Mouse (Mus musculus) cerebellum, postnatal 10 days (tissue): ENCODE measurements around the gene Arl8a.
"Not testable (repeated sequence)": the region's sequence is repeated elsewhere in the genome, so short reads cannot be mapped to it uniquely, and the experiment has no call there.

Experiments used
- DNase-seq, 2 experiments: peaks; one replicate each; pipeline ENCODE4 v3.0.0; 2021; ENCODE audit warnings: mixed read lengths in 2 of 2

Arl8a gene

DNA sequence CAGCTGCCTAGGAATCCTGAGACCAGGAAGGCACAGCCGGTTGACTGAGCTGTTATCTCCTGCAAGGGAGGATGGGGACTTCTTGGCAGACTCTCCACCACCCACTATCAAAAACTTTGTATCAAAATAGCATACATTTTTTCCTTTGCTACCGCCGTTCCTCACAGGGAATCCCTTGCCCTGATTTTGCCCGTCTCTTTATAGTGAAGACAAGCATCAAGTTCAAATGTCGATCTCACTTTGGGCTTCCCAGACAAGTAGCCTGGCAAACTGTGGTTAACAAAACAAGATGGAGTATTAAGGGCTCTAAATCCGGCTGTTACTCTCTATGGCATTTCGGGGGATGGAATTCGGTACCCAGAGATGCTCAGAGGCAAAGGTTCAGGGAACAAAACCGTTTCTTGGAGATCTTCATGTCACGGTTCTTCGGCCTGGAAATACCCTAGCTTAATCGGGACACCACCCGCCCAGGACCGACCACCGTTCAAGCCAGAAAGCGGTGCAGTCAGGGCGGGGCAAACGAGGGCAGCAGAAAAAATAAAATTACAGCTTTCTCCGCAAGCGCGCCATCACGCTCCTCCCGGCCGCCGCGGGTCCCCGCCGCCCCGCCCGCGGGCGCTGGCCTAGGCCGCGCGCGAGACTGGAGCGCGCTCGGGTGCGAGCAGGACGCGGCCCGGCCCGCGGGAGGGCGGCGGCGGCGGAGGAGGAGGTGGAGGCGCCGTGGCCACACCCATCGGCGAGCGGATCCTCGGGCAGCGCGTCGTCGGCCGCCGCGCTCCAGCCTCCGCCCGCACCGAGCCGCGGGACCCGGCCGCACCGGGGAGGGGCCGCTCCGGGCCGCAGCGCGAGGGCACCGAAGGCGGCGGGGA, at the start of gene Arl8a:
Gene Arl8a, plus strand, starts transcription at position 748 of the 869 bp plus-strand sequence.
- DNase-seq, result peak; percentile 93 to 96

DNA sequence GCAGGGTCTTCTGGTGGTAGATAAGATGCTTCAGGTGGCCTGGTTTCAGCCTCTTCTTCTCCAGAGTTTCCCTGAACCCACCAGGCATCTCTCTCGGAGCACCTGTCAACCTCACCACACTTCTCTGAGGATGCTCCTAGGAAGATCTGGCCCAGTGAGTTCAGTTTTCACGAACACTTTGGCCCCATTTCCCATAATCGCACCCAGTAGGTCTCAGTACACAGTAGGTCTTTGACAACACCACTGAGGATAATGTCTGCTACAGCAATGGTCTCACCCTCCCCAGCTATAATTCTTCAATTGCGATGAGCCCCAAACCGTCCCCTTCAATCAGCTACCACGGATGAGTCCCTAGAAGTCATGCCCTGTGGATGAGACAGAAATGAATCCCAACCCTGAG, 49.2 kb upstream of the Arl8a start:
- DNase-seq, result no peak

DNA sequence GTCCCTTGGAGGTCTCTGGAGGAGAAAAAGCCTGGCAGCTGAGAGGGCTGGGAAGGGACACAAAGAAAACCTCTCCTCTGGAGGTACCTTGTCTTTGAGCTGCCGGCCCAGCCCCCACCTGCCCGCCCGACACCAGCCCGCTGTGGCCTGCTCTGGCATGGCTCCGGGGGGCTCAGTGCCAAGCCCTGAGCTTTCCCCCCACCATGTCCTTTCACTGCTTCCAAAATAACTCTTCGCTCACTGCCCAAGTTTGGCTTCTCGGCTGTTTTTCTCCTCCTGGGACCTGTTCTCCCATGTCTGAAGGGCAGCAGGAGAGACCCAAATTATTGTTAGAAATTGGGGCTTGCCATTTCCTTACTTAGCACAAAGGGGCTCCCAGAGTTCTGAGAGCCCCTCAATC, 48.2 kb upstream of the Arl8a start:
- DNase-seq, result peak; percentile 81 to 88

DNA sequence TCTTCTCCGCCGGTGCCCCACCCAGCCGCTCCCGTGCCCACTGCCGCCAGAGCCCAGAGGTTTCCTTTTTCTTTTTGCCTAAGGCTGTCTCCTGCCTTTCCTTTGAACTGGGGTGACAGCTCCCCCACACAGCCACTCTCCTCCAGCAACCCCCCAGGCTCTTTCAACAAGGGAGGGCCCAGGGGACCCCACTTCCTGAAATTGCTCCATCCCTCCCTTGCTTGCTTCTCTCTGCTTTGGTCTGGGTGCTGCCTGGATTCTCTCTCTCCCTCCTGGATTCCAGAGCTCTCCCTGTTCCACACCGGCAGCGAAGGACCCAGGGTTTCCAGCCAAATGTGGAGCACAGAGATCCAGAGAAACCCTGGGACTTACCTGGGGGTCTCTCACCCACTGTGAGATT, 46.2 kb upstream of the Arl8a start:
- no peak for DNase-seq

DNA sequence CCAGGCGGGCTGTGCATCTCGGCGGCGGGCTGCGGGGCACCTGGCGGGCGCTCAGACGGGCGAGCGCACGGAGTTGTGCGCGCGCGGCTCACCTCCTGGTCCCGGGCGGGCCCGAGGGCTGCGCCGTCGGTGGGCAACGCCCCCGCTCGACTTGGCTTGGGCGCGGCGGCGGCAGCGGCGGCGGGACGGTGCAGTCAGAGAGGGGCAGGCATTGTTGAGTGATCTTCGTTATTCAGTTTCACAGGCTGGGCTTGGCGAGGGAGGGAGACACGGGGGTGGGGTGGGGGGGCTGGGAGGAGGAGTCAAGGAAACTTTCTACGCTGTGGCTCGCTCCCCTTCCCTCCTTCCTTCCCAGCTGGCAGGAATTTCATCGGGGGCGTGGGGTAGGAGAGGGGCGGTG, 41.5 kb upstream of the Arl8a start, which contains the start of gene Lgr6:
Gene Lgr6, minus strand, starts transcription at position 153 of the 400 bp plus-strand sequence.
- DNase-seq, result no peak

DNA sequence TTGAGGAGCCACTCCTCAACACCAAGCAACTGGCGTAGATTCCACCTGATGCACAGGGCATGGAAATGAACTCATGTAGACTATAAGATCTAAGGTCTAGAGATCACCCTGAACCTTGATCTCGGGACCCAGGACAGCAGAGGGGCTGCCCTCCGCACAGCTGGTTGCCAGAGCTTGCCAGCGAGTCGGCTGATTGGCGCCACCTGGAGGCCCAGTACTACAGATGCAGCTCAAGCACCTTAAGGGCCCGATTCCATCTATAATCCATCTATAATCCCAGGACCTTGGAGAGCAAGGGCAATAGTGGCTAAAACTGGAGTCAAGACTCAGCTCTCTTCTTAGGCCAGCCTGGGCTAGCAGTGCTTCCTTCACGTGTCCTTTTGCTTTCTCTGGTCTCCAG, 40.7 kb upstream of the Arl8a start:
- peak; percentile 81 to 82 for DNase-seq

DNA sequence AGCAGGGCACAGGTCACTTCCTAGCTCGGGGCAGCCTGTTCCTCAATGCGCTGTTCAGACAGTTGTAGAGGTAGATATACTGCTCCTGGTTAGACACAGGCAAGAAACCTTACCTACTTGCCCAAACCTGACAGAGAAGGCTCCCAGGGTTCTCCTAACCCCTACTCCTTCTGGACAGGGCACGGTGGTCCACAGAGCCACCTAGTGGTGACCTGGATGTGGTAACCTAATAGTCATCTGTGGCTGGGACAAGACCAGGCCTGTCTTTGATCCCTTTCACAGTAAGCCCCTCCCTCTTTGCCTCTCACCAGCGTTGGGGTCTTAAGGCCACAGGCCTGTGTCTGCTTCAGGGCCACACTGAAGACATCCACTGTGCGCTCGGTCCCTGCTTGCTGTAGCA, 38.0 kb upstream of the Arl8a start:
- DNase-seq, result peak; percentile 79

DNA sequence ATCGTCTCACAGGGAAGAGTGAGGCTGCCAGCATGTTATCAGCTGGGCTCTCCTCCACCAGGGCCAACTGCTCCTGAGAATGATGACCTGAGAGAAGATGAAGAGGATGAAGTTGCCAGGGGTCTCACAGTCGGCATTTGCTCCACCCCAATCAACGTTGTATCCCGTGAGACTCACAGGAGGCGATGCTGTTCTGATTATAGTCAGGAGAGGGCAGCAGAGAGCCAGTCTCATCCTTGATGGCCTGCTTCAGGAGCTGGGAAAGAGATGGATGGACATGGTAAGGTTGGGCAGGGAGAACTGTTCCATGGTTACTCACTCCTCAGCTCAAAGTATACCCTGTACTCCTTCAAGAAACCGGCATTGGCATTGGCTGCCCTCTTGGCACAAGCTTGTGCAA, 36.5 kb upstream of the Arl8a start:
- peak; percentile 88 to 92 for DNase-seq

DNA sequence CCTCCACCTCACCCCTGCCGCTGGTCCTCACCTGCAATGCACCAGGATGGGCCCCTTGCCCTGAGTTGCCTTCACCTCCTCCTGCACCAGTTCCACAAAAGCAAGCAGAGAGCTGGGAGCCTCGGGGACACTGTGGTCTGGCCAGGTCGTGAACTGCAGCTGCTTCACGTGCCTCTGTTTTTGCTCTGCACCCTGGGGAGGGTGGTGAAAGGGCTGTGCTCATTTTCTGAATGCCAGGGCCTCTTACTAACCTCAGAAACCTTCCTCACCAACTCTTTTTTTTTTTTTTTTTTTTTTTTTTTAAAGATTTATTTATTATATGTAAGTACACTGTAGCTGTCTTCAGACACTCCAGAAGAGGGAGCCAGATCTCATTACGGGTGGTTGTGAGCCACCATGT, 35.4 kb upstream of the Arl8a start:
- DNase-seq, result not testable (repeated sequence)

DNA sequence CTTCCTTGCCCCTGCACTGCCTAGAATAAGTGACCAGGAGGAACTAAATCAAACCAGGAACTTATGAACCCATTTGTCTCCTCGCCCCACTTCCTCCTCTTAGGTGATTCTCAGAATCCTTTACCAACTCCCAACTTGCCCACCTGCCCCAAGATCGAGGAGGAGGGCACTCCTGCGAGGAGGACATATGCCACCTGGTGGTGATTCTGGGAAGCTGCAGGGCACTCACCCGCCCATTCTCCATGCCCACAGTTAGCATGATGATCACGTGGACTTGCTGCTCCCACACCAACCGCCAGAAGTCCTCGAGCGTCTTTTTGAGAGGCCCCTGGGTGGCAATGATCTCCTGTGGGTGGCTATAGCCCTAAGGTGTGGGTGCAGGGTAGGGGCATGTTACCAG, 34.0 kb upstream of the Arl8a start:
- peak; percentile 74 to 82 for DNase-seq

DNA sequence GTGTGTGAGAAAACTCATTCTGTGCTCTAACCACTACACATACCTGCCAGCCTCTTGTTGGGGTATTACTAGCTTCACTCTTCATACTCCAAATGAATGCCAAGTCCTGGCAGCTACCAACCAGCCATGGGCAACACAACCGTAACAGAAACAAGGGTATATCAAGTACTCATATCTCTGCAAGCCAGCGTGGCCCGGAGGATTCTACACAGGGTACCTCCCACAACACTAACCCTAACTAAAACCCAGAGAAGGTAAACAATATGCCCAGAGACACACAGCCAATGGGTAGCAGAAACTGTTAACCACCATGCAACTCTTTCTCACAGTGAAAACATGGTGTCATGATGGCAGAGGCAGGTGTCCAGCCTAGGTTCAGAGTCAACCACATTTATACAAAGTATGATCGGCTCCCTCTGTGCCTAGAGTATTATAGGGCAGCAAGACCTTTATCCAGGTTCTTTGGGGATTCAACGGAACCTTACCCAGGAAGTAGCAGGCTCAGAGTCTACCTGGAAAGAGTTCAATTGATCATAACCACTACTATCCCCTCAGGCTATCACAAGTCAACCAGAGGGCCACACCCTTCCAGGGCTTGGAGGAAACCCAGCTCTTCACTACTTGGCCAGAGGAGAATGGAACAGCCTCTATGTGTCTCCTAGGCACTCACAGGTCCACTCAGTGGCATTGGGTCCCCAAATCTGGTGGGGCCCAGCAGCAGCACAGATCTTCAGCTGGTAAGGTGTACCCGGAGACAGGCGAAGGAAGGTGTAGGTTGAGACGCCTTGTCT, 21.9 kb upstream of the Arl8a start:
- no peak for DNase-seq

DNA sequence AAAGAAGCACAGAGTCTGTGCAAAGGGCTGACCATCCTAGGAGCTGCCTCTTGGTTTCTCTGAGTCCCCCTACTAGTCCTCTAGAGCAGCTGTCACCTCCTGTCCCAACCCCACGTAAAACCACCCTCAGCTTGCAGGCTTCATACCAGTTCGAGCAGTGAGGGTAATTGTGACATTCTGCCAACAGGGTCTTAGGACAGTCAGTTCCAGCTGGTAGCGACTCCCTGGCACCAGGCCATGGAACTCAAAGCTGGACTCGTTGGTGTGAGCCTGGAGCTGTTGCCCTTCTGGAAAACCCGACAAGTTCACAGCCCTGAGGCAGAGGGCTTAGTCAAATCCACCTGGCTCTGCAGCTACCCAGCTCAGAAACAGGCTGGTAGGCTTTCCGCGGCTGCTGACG, 20.6 kb upstream of the Arl8a start:
- peak; percentile 87 to 88 for DNase-seq

DNA sequence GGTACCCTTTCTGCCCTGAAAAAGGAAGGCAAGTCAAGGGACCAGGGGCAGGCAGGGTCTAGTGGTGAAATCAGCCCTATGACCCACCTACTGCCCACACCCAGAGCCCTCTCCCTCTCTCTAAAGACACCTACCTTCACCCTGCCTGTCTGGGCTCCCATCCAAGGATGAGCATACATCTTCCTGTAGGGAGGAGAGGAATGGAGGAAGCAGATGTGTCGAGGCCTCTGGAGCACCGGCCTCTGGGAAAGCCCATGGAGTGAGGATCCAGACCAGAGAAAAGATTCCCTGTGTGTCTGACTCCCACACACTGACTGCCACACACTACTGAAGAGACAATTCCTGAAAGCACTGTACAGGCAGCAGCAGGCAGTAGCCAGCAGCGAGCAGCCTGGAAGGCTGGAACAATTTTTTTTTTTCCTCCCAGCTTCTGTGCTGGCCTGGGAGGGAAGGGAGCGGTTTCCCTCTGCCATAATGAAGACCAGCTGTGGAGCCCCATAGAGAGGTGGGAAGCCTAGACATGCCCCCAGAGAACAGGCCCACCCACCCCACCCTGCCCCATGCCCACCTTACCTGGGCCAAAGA, 20.1 kb upstream of the Arl8a start:
- DNase-seq, result no peak

DNA sequence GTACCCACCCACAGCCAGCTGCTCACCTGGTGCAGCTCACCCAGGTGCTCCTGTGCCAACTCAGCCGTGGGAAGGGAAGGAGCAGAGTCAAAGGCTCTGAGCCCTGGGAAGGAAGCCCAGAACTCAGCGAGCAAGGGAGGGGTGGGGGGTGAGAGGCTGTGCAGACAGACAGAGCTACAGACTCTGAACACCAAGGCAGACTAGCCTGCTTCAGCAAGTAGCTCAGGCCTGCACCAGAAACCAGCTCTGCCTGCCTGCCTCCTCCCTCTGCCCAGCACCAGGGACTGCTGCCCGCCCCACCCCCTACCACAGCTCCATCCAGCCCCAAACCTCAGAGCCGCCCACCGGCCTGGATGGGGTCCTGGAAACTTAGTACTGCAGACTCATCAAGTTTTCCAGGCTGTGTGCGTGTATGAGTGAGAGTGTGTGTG, 18.6 kb upstream of the Arl8a start:
- DNase-seq, result peak in 1 of 2 experiments; percentile 35

DNA sequence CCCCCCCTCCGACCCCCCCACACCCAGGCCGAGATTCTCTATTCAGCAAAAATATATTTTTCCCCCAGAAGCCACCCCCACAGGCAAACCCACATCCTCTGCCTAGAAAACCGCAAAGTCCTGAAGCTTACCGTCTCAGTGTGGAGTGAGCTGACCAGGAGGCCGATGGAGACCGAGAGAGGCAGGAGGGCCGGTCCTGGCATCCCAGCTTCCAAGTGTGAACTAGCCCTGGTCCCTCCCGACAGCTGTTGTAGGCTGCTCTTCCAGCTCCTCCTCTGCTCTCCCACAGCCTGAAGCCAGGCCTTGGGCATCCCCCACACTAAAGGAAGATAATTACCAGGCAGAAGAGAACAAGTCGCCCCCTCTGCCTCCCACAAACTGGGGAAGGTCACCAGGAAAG, 17.6 kb upstream of the Arl8a start:
- DNase-seq, result no peak

DNA sequence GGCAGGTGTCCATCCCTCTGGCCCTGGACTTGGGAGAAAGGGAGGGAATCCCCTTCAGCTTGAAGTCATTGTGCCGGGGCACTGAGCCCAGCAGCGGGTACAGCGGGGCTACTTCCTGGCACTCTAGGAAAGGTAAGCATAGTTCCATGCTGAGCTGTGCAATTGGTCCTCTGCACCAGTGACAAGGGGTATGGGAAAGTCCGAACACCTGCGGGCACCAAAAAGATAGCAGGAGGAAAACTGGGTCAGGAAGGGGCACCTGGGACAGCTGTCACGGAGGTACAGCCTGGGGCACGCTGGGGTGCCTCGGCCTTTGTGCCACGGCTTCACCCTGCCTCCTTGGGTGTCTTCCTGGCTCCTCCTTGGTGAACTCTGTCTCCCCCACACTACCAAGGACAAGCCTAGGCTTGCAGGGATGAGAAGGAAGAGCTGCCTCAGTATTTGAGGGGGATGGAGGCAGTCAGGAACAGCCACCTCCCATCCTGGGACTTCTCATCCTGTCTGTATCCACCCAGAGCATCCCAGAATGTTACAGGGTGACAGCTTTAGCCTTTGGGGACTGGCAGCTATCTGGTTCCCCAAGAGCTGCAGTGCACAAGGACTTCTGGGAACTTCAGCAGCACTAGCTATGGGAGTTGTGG, 17.0 kb upstream of the Arl8a start:
- DNase-seq, result no peak

DNA sequence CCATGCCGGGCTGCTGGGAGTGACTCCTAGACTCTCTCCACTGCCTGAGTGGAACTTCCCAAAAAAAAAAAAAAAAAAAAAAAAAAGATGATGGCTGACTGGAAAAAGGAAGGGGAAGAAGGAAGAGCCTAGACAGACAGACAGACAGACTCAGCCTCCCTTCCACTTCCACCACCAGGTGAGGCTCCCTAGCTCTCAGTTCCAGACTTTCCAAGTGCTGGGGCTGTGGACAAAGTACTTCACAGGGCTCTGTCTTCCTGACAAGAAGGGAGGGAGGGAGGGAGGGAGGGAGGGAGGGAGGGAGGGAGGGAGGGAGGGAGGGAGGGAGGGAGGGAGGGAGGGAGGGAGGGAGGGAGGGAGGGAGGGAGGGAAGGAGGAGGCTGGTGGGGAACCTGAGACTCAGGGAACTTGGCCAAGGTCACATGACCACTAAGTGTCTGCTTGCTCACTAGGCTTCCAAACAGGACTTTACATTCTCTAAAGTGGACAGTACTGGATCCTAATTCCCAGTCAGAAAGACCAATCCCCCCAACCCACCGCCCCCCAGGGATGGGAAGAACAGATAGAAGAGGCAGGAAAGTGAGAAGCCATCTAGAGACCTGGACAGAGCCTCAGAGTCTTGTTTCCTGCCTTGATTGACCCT, 16.1 kb upstream of the Arl8a start:
- DNase-seq, result no peak

DNA sequence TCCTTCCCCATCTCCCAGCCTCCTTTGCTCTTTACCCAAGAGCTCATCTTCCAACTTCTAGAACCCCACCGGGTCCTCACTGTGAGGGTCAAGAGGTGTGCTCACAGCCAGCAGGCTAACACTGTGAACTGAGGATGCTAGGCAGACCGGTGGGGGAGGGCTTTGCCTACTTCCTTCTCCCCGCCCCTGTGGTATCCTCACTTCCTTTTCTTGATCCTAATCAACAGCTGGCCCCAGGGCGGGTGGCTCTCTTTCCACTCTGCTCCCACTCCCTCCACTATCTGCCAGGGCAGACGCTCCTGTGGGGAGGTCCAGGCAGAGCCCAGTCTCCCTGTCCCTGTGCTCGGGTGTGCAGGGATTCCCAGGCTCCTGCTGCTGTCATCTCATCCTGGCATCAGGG, 15.6 kb upstream of the Arl8a start:
- no peak for DNase-seq

DNA sequence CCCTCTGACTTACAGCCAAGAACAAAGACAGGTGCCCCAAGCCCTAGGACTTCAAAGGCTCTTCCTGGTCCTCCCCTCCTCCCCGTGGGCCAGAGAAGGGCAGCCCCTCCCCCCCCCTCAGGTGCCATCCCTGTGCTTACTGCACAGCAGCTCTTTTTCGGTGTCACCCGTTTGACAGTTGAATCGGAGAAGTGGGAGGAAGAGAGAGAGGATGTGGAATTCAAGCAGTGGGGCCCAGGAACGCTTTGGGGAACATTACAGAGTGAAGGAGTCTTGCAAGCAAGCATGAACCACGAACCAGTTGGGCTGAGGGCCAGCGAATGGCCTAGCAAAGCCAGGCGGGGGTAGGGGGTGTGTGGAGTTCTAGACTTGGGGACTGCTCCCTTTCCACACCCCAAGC, 15.1 kb upstream of the Arl8a start:
- no peak for DNase-seq

DNA sequence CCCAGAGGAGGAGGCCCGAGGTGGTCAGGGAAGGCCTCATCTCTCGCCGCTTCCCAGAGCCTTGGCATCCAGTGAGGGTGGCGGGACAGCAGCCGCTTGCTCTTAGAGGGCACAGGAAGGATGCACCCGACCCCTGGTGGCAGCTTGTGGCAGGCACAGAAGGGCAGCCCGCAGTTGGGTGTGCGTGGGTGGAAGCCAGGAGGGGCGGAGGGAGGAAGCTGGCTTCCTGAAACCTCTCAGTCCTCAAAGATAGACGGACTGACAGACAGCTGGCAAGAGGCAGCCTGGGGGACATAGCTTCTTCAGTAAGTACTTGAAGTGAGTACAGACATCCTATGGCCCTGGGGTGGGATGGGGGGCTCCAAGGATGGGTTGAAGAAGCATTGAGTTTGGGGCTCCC, 14.2 kb upstream of the Arl8a start, which contains the start of gene Ptpn7:
Gene Ptpn7, plus strand, starts transcription at position 228 of the 400 bp plus-strand sequence.
- DNase-seq, result peak; percentile 83

DNA sequence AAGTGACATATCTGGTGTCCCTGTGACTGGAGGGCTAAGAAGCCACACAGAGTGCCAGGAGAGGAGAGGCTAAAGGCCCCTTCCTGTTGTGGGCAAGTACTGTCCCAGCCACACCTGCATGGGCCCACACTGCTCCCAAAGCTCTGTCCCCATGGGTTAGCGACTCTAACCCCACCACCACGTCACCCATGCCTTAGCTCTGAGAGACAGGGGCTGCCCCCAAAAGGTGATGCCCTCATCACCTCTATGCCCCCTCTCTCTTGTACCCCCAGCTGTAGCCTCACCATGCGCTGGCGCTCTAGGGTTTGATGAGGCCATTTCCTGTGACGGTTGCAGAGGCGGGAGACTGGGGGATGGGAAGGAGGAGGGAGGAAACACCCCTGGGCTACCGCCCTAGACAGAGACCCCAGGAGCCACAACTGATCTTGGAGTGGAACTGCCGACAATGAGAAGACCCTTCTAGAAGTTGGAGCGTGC, 13.7 kb upstream of the Arl8a start:
- no peak for DNase-seq
